Mouse (Mus musculus): ENCODE results near the gene Ctdspl2.
A peak's percentile ranks its signal among the peaks of the same experiment; 100 is the strongest.
"Not testable (repeated sequence)": the region's sequence is repeated elsewhere in the genome, so short reads cannot be mapped to it uniquely, and the experiment has no call there.

Gene Ctdspl2

DNA sequence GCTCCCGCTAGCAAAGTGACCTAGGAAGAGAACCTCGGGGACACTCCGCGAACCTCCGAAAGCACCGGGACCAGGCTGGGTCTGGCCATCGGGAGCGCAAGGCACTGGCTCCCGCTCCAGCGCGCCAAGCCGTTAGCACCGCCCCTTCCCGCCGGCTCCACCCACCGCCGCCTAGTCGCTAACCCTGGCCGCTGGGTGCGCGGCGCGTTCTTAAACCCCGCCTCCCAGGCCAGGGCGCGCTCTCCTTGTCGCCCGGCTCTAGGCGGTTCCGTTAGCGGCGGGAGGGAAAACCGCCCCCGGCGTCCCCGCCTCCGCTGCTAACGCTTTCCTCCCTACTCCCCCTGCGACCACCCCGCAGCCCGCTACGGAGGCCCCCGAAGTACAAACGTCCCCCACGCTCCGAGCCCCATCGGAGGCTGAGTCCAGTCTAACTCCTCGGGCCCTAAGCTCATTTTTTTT lies at the start of gene Ctdspl2, which contains the start of gene Mageb3:
Gene Ctdspl2, plus strand, starts transcription at position 237 of the 459 bp plus-strand sequence.
Gene Mageb3, minus strand, starts transcription at position 328 of the 459 bp plus-strand sequence.
- peak; percentile 94 for DNase-seq (ENCODE audit: low read depth, low spot score)

DNA sequence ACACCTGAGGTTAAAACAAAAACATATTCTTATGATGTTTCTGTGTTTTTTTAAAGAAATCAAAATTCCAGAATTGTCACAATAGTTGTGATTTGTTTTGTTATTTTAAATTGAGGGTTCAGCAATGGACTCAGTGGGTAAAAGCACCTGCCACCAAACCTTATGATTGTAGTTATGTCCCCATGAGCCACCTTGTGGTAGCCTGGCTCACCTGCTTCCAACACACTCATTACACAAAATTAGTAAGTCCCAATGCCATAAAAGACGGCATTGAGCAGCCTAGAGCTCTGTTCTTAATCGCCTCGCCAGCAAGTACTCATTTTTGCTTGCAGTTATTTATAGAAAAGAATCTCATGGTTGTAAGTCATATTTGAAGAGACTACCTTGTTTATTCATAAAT lies 45.8 kb upstream of the Ctdspl2 start:
- DNase-seq (ENCODE audit: low read depth, low spot score) = no peak

DNA sequence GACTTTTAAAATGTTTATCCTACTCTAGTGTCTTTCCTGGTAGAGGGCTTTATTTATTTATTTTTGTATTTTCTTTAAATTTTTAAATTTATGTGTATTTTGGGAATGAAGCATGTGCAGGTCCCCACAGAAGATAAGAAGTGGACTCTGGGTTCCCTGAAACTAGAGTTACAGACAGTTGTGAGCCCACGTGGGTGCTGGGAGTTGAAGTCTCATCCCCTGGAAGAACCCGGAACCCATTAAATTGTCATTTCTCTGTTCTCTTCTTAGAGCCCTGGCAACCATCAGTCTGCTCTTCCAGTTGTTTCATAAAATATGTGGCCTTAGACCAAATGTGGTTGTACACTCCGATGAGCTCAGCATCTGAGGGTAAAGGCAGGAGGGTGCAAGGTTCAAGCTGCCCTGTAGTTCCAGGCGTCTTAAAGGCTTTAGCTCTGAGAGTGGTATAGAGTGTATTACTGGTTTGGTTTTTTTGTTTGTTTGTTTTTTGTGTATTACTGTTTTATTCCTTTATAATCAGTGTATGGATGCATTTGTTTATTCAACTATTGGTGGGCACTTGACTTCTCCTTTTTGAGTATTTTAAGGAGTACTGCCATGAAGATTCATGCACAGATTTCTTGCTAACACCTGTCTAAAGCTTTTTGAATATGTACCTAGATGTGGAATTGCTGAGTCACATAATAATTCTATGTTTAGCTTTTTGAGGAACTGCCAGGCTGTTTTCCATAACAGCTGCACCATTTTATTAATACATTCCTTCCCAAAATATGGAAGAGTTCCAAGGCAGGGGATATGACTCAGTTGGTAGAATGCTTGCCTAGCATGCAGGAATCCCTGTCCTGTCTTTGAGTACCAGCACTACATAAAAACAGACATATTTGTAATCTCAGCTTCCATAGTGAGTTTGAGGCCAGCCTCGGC lies 39.5 kb upstream of the Ctdspl2 start:
- DNase-seq (ENCODE audit: low read depth, low spot score) = peak; percentile 89

DNA sequence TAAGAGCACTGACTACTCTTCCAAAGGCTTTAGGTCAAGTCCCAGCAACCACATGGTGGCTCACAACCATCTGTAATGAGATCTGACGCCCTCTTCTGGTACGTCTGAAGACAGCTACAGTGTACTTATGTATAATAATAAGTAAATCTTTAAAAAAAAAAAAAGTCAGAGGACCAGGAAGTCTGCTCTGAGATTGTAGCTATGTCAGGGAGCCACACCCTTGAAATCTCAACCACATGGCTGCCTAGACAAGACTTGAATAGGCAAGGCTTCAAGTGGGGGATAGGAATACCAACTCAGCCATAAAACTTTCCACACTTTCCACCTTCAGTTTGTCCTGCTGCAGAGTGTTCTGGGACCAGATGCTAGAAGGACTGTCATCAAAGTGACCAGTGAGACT lies 18.2 kb upstream of the Ctdspl2 start:
- not testable (repeated sequence) for DNase-seq (ENCODE audit: low read depth, low spot score)

DNA sequence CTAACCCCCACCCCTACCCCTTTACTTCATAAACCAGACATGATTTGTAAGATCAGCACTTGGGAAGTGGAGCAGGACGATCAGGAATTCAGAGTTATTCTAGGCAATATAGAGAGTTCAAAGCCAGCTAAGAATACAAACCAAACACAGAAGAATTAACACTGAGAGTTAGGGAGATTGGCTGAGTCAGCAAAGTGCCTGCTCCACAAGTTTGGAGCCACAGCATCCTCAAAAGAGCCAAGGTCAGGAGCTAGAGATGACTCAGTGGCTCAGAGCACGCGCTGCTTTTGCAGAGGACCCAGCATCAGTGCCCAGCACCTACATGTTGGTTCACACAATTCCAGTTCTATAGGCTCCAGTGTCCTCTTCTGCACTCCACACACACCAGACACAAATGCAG lies 12.4 kb upstream of the Ctdspl2 start:
- no peak for DNase-seq (ENCODE audit: low read depth, low spot score)

DNA sequence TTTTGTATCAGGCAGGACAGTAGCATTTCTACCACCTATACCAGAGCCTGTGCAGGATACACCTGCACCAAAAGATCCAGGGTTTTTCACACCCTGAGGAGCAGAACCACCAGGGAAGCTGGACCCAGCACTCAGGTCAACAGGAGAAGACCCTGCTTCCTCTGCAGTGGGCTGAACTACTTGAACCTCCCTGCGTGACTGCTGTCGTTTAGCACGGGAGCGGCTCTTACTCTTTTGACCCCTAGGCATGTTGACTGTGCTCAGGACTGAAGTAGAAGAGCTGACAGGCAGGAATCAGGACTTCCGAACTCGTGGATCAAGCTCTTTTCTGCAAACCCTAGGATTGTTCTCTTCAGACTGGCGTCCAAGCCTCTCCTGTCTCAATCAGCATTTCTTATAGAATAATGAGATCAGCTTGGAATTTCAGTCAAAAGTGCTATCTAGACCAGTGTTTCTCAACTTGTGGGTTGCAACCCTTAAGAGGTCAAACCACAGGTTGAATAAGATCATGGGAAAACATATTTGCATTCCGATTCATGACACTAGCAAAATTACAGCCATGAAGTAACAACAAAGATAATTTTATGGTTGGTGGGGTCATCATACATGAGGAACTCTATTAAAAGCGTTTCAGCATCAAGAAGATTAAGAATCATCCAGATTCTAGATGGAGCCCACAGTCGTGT lies 687 bp upstream of the Ctdspl2 start:
- peak; percentile 70 for DNase-seq (ENCODE audit: low read depth, low spot score)

DNA sequence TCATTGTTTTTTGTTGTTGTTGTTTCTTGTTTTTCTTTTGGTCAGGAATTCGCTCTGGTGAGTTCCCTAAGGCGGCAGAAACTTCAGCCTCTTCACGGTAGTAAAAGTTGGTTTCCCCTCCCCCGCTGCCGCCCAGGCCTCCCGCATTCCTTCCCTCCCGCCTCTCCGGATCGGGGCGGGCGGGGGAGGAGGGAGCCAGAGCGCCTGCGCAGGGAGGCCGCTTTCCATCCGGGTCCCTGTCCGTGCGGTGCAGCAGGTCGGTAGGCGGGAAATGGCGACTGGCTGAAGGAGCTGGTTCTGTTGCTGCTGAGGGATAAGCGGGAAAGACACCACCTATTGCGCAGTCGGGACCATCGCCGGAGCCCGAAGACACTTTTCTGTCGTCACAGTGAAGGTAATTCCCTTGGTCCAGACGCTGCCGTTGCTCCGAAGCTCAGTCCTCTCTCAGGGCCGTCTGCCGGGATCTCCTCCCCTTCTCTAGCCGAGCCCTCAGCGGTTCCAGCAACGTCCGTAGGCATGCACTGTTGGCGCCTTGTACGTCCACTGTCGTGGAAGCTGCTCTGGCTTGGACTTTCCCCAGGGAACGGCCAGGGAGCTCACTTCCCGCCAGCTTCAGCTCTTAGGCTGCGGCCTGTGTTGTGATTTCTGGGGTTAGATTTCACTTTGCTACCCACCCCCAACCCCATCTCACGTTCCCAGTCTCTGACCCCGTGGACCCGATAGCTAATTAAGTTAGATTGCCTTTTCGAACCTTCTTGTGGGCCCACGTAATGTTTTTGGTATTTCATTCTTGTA lies 620 bp downstream of the Ctdspl2 start:
- DNase-seq (ENCODE audit: low read depth, low spot score) = peak; percentile 95

DNA sequence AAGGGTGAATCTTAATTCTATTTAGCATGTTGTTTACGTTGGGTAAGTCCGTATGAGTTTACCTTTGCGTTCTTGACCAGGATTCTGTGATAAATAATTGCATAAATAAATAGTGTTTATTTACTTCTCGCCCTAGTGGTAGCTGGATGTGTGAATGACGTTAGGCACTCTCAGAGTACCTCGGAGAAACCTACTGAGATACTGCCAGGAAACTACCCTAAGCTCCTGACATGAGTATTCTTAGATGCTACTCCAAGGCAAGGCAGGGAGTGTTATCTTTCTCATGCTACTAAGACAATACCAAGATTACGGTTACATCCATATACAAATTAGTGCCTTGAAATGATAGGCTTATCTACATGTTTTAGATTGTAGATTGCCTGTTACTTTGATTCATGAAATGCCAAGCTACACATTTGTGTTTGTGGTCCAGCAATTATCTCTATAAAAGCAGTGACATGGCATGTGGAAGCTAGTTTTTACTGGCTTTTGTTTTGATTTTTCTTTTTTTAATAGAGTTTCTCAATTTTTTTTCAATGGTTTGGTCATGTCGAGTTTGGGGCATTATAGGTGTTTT lies 1.5 kb downstream of the Ctdspl2 start:
- peak; percentile 57 for DNase-seq (ENCODE audit: low read depth, low spot score)

DNA sequence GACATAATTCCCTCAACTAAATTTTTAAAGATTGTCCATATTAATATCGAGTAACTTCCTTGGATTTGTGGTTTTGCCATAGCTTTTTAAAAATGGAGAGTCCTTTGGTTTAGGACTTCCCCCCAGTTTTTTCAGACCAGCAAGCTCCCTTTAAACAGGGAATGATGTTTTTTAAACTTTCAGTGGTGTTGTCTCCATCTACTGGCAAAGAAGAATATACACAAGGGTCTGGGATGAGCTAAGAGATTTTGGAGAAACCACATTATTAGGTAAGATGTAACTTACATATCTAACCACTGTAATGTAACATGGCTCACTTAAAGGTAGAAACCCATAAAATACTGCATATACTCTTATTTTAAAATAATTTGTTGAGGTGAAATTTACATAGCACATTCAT lies 39.9 kb downstream of the Ctdspl2 start:
- DNase-seq (ENCODE audit: low read depth, low spot score) = peak; percentile 65

DNA sequence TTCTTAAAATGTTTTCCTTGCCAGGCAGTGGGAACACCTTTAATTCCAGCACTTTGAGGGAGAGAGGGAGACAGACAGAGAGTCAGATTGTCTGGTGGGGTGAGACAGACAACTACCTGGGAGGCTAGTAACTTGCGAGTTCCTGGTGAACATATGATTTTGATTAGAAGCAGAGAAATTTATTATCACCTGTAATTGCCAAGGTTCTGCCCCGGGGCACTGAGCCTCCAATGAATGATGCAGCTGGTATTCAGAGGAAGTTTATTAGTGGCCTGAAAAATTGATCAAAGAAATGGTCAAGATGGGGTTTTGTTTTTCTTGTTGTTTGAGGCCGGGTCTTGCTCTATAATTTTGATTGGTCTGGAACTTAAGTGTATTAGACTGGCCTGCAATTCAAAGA lies 53.0 kb downstream of the Ctdspl2 start:
- DNase-seq (ENCODE audit: low read depth, low spot score) = no peak

DNA sequence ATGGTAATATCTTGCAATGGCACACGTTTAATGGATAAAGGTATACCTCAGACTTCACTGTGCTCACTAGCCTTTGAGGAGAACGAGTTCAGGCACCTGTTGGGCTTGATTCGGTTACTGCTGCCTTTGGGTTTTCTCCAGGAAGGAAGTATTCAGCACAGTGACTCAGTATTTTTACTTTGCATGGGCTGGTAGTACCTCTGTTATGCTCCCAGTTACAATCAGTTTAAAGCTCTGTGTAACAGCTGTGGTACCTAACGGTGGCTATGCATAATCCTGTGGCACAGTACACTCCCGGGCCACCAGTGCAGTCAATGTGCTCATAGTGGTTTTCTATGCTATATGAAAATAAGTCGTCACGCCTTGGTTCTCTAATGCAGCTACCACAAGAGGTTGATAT lies 55.6 kb downstream of the Ctdspl2 start:
- no peak for DNase-seq (ENCODE audit: low read depth, low spot score)

DNA sequence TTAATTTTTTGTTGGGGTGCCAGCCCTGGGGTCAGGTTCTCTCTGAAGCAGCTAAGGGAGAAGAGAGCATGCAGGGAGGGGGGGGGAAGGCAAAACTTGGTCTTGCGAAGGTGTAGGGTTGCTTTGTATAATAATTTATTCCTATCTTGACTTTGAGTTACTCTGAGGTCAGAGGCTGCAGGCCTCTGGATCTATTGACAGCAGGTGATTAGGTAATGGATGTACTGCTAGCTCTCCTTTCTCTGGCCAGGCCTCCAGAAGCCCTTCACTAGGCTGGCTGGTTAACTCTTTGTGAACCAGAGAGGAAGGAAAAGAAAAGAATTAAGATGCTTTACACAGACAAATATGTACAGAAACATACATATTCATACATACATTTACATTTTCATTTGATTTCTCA lies 62.9 kb downstream of the Ctdspl2 start:
- no peak for DNase-seq (ENCODE audit: low read depth, low spot score)

DNA sequence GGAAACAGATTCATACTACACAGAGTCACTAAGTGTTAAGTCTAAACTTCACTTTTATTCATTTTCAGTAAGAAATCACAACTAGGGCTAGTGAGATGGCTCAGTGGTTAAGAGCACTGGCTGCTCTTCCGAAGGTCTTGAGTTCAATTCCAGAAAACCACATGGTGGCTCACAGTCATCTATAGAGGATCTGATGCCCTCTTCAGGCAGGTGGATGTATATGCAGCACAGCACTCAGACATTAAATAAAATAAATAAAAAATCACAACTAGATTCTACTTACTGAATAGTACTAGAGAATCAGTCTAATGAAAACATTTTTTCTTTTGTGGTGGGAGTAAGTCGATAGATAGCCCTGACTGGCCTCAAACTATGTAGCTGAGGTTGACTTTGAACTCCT lies 66.5 kb downstream of the Ctdspl2 start:
- peak; percentile 42 for DNase-seq (ENCODE audit: low read depth, low spot score)

DNA sequence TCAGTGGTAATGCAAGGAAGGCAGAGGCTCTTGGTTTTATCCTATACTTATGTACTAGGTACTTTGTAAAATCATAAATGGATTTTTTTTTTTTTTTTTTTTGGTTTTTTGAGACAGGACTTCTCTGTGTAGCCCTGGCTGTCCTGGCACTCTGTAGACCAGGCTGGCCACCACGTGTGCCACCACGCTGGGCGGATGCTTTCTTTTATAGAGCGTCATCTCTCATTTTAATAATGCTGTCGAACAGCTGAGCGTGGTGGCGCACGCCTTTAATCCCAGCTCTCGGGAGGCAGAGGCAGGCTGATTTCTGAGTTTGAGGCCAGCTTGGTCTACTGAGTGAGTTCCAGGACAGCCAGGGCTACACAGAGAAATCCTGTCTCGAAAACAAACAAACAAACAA lies 71.3 kb downstream of the Ctdspl2 start:
- not testable (repeated sequence) for DNase-seq (ENCODE audit: low read depth, low spot score)

DNA sequence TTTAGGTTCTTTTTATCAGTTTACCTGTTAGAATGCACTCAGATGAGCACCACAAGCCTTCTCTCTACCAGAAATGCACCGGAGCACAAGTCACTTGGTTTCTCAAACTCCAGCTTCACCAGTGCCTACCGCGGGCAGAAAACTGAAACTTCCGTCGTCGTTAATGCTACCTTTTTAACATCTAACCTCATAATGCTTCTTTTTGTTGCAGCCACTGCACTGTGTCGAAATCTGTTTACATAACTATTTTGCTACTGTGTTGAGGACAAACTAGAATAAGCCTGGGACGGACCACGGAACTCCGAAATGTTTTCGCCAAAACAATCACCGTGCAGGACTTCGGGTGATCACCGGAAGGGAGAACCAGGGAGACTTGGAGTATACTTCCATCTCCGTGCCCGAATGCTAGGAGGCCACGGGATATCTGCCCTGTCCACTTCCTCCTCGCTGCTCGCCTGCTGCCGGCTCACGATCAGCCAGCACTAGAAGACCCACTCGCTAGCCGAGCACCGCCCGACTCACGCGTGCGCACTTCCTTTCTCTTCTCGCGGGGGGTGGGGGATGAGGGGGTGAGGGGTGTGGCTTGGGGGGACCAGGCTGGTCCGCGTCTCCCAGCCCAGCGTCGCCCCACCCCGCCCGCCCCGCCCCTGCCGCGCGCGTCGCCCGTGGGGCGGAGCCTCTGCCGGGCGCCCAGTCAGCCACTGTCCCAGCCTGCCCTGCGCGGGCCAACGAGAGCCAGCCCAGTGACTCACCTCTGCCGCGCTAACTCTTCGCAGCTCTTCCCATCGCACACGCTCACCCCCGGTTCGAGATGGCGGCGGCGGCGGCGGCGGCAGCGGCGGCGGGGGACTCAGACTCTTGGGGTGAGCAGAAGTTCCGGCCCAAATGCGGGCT lies 72.3 kb downstream of the Ctdspl2 start, which contains the start of gene Eif3j1:
Gene Eif3j1, plus strand, starts transcription at position 685 of the 894 bp plus-strand sequence.
- DNase-seq (ENCODE audit: low read depth, low spot score) = peak; percentile 91

DNA sequence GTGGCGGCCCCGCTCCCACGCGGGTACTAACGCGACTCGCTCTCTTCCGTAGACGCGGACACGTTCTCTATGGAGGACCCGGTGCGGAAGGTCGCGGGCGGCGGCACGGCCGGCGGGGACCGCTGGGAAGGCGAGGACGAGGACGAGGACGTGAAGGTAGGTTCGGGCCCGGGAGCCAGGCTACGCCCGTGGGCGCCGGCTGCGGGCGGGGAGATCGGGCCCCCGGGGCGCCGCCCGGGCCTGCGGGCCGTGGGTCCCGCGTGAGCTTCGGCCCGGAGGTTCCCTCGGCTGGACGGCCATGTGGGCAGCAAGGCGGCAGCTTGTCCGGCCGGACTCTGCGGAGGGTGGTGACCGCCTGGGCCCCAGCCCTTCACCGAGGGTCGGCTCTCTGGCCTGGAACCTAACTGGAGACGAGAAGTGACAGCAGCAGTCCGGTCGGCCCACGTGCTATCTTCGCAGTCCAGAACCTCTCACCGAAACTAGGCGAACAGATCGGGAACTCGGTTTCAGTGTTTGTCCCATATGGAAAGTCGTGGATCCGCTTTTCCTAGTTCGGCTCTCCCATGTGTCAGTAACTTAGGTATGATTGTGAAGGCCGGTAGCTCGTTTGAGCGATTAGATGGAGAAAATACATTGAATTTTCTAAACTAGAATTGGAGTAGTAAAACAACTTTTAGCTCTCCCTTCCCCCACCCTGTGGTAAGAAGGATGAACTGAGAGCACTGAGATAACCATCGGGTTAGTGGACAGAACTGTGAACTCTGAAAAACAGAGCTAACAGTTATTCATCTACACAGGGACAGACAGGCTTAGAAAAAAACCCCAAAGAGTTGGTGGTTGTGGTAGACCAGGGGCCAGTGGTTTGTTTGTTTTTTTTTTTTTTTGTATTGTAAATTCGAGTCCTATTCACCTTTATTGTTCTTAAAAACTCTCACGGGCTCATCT lies 73.2 kb downstream of the Ctdspl2 start:
- peak; percentile 72 for DNase-seq (ENCODE audit: low read depth, low spot score)

DNA sequence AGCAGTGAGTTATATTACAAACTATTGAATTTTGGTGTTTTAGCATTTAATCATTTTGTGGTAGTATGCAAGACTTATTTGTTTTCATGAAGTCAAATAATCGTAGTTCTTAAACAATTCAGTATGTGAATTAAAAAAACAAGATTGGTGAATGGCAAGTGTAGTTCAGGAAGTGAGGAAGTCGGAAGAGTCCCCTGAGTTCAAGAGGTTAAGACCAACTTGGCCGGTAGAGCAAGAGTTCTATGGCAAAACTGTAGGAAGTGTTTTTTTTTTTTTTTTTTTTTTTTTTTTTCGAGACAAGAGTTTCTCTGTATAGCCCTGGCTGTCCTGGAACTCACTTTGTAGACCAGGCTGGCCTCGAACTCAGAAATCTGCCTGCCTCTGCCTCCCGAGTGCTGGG lies 76.2 kb downstream of the Ctdspl2 start:
- no peak for DNase-seq (ENCODE audit: low read depth, low spot score)

DNA sequence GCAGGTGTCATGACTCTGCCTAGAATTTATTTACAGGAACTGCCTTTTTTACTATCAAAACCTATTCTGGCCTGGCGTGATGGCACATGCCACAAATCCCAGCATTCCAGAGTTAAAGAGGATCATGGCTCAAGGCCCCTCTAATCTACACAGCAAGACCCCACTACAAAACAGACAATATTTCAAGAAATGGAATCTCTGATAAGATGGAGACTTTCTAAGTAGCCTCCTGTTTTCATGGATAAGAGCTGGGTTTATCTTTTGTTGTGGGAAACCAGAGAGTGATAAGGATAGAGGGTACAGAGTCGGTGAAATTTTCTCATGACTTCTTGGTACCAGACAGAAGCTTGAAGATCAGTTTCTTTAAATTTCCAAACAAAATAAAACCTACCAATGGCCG lies 80.3 kb downstream of the Ctdspl2 start:
- no peak for DNase-seq (ENCODE audit: low read depth, low spot score)

DNA sequence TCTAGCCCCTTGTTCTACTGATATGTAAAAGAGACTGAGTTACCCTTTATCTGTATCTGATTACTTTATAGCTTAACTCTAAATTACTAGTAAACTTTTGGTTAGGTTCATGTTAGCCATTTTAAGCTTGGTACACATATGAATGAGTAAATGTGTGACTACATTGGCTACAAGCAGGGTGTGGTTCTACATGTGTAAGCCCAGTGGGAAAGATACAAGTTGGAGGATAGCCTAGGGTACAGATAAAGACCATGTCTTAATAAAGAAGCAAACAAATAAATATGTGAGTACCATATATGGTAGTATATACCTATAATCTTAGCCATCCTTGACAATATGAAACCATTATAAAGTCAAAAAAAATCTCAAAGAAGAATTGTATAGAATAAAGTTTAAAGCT lies 88.1 kb downstream of the Ctdspl2 start:
- no peak for DNase-seq (ENCODE audit: low read depth, low spot score)

All from 3T3-L1 (cell line).